Mouse (Mus musculus): ENCODE measurements around the gene Tmem151b.
A peak's percentile ranks its signal among the peaks of the same experiment; 100 is the strongest.

Tmem151b gene

GRCm38 (mm10) chr17:45505941-45506465 is 43.5 kb downstream of the Tmem151b start:
- Histone ChIP-seq H3K27me3 (ENCODE audit: insufficient read depth, low read length) (no peaks in the 10 kb centered on the region), H3K4me3 (replicated peaks; ENCODE audit: low read length) (peak overlapping the region; percentile 91; the same call in 1 of the 2 replicates), H3K9me3 (ENCODE audit: low read length) (no peaks in the 10 kb centered on the region), H3K36me3 (ENCODE audit: insufficient read depth, low read length) (peaks cover 33% of the 10 kb centered on the region), H3K4me1 (replicated peaks; ENCODE audit: low read depth, low read length) (peaks cover 68% of the 10 kb centered on the region)
- no peak for TF ChIP-seq NANOG (IDR thresholded peaks at IDR 0.05; ENCODE audit: borderline replicate concordance, low read length)
- TF ChIP-seq POU5F1 (IDR thresholded peaks at IDR 0.05; ENCODE audit: borderline replicate concordance, low read length) = no peak
- no peak for TF ChIP-seq CTCF (conservative IDR thresholded peaks at IDR 0.05; ENCODE audit: low read length)

DNA sequence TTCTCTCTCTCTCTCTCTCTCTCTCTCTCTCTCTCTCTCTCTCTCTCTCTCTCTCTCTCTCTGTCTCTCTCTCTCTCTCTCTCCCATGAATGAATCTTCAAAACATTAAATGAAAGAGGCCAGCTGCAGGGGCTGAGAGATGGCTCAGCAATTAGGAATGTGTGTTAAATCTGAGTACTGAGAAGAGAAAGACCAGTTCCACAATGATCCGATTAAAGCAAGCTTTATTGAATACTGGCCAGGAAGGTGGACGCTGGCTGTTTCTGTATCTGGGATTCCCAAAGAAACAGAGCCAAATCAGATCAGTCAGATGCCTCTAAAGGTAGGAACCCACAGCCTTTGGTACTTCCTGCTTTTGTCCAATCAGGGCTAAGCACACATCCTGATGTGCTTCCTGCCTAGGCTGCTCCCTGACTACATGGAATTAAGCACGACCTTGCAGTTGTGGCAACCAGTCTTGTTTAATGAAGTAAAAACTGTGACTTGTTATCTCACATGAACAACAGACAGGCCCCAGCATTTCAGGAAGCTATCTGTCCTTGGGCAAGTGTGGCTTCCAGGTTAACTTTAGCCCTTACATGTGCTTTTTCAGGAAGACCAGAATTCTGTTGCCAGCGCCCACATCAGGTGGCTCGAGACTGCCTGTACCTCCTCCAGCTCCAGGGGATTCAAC is 46.0 kb downstream of the Tmem151b start:
- Histone ChIP-seq H3K4me1 (replicated peaks; ENCODE audit: low read depth, low read length) (peaks cover 90% of the 10 kb centered on the region), H3K36me3 (ENCODE audit: insufficient read depth, low read length) (peaks cover 9% of the 10 kb centered on the region), H3K9me3 (ENCODE audit: low read length) (no peaks in the 10 kb centered on the region), H3K4me3 (replicated peaks; ENCODE audit: low read length) (no peak overlapping the region), H3K27me3 (ENCODE audit: insufficient read depth, low read length) (no peaks in the 10 kb centered on the region)
- TF ChIP-seq POU5F1 (IDR thresholded peaks at IDR 0.05; ENCODE audit: borderline replicate concordance, low read length) (no peak), NANOG (IDR thresholded peaks at IDR 0.05; ENCODE audit: borderline replicate concordance, low read length) (no peak), CTCF (conservative IDR thresholded peaks at IDR 0.05; ENCODE audit: low read length) (no peak)

- H3K4me1 ChIP-seq (replicated peaks; ENCODE audit: low read depth, low read length) = peaks cover 89% of the 10 kb centered on the region
- TF ChIP-seq NANOG (IDR thresholded peaks at IDR 0.05; ENCODE audit: borderline replicate concordance, low read length) (no peak), CTCF (conservative IDR thresholded peaks at IDR 0.05; ENCODE audit: low read length) (no peak), POU5F1 (IDR thresholded peaks at IDR 0.05; ENCODE audit: borderline replicate concordance, low read length) (no peak)
- no peaks in the 10 kb centered on the region for H3K36me3 ChIP-seq (ENCODE audit: insufficient read depth, low read length)
- H3K9me3 ChIP-seq (ENCODE audit: low read length) = no peaks in the 10 kb centered on the region
- H3K27me3 ChIP-seq (ENCODE audit: insufficient read depth, low read length) = no peaks in the 10 kb centered on the region
- no peak overlapping the region for H3K4me3 ChIP-seq (replicated peaks; ENCODE audit: low read length)
Observed at GRCm38 (mm10) chr17:45502324-45502723, 47.2 kb downstream of the Tmem151b start.

DNA sequence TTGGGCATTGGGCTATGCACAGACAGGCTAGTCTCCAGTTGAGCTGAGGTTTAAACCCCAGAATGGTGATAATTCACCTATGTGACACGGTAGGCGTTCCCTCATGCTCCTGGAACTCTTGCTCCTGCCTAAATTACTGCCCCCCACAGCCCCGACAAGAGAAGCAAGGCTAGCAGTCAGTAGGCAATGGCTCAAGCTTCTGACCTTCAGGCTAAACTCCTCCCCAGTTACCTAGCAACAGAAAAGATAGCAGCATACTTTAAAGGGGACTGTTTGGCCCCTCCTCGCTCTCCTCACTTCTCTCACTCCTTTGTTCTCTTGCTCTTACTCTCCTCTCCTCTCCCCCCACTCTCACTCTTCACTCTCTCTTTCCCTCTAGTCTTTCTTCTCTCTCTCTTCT is 48.5 kb downstream of the Tmem151b start:
- Histone ChIP-seq H3K9me3 (ENCODE audit: low read length) (no peaks in the 10 kb centered on the region), H3K36me3 (ENCODE audit: insufficient read depth, low read length) (no peaks in the 10 kb centered on the region), H3K4me3 (replicated peaks; ENCODE audit: low read length) (no peak overlapping the region), H3K4me1 (replicated peaks; ENCODE audit: low read depth, low read length) (peaks cover 92% of the 10 kb centered on the region), H3K27me3 (ENCODE audit: insufficient read depth, low read length) (no peaks in the 10 kb centered on the region)
- TF ChIP-seq CTCF (conservative IDR thresholded peaks at IDR 0.05; ENCODE audit: low read length) (no peak), NANOG (IDR thresholded peaks at IDR 0.05; ENCODE audit: borderline replicate concordance, low read length) (no peak), POU5F1 (IDR thresholded peaks at IDR 0.05; ENCODE audit: borderline replicate concordance, low read length) (no peak)

GRCm38 (mm10) chr17:45499516-45499915 is 50.0 kb downstream of the Tmem151b start:
- no peaks in the 10 kb centered on the region for H3K36me3 ChIP-seq (ENCODE audit: insufficient read depth, low read length)
- H3K4me3 ChIP-seq (replicated peaks; ENCODE audit: low read length) = no peak overlapping the region
- peaks cover 87% of the 10 kb centered on the region for H3K4me1 ChIP-seq (replicated peaks; ENCODE audit: low read depth, low read length)
- no peaks in the 10 kb centered on the region for H3K27me3 ChIP-seq (ENCODE audit: insufficient read depth, low read length)
- H3K9me3 ChIP-seq (ENCODE audit: low read length) = peaks cover 3% of the 10 kb centered on the region
- TF ChIP-seq POU5F1 (IDR thresholded peaks at IDR 0.05; ENCODE audit: borderline replicate concordance, low read length) (no peak), NANOG (IDR thresholded peaks at IDR 0.05; ENCODE audit: borderline replicate concordance, low read length) (no peak), CTCF (conservative IDR thresholded peaks at IDR 0.05; ENCODE audit: low read length) (peak; percentile 9; the same call in 1 of the 2 replicates)

GRCm38 (mm10) chr17:45498397-45498796 is 51.1 kb downstream of the Tmem151b start:
- Histone ChIP-seq H3K4me1 (replicated peaks; ENCODE audit: low read depth, low read length) (peaks cover 76% of the 10 kb centered on the region), H3K27me3 (ENCODE audit: insufficient read depth, low read length) (no peaks in the 10 kb centered on the region), H3K4me3 (replicated peaks; ENCODE audit: low read length) (no peak overlapping the region), H3K36me3 (ENCODE audit: insufficient read depth, low read length) (peaks cover 1% of the 10 kb centered on the region), H3K9me3 (ENCODE audit: low read length) (peaks cover 15% of the 10 kb centered on the region)
- TF ChIP-seq POU5F1 (IDR thresholded peaks at IDR 0.05; ENCODE audit: borderline replicate concordance, low read length) (no peak), CTCF (conservative IDR thresholded peaks at IDR 0.05; ENCODE audit: low read length) (no peak), NANOG (IDR thresholded peaks at IDR 0.05; ENCODE audit: borderline replicate concordance, low read length) (no peak)

DNA sequence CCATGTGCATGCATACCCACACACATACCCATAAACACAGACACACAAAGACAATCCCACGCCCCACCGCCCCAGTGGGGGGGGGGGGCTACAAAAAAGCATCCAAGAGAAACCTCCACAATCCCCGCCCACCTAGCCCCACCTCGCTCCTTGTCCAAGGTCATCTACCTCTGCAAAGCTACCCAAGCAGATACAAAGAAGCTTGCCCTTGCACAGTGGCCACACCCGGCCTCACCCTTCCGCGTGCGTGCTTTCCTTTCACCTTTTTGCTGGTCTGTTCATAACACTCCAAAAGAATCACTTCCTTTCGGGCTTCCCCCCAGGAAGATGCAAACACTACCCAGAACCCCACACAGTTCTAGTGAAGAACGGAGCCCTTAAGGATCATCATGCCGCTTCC is 54.1 kb downstream of the Tmem151b start:
- TF ChIP-seq POU5F1 (IDR thresholded peaks at IDR 0.05; ENCODE audit: borderline replicate concordance, low read length) = no peak
- TF ChIP-seq NANOG (IDR thresholded peaks at IDR 0.05; ENCODE audit: borderline replicate concordance, low read length) = no peak
- no peak for TF ChIP-seq CTCF (conservative IDR thresholded peaks at IDR 0.05; ENCODE audit: low read length)
- H3K36me3 ChIP-seq (ENCODE audit: insufficient read depth, low read length) = peaks cover 11% of the 10 kb centered on the region
- peaks cover 44% of the 10 kb centered on the region for H3K9me3 ChIP-seq (ENCODE audit: low read length)
- no peaks in the 10 kb centered on the region for H3K27me3 ChIP-seq (ENCODE audit: insufficient read depth, low read length)
- H3K4me1 ChIP-seq (replicated peaks; ENCODE audit: low read depth, low read length) = peaks cover 48% of the 10 kb centered on the region
- H3K4me3 ChIP-seq (replicated peaks; ENCODE audit: low read length) = peak overlapping the region; percentile 63
